Mouse (Mus musculus) c-Kit-positive CD71-positive TER-119-negative erythroid progenitor cells, embryonic 14.5 days (primary cell): Measurements from ENCODE around the gene Elf4.

Experiments used
- DNase-seq: peaks from one replicate; pipeline ENCODE4 v3.0.0-alpha.2; 2013; ENCODE audit warnings: low read depth

Elf4 gene

GRCm38 (mm10) chrX:48367841-48368240 lies 95.1 kb downstream of the Elf4 start:
- DNase-seq: no peak

- no peak for DNase-seq
Observed at GRCm38 (mm10) chrX:48365836-48366577, 96.9 kb downstream of the Elf4 start.
